Mouse (Mus musculus) heart, embryonic 11.5 days (tissue): Measurements from ENCODE around the gene Mogat2. TPM values are rescaled to one million over a fixed set of nuclear protein-coding genes. Genes with fewer than 3 reads are reported as not detected.

Source experiments
- ATAC-seq: fragments of 200-750 bp; cut with Nextera tagmentation; replicated peaks from 2 replicates; pipeline ENCODE4 v1.8.0; 2017; ENCODE audit warnings: moderate library complexity; ENCODE audit not compliant: insufficient number of reproducible peaks, low FRiP score, low TSS enrichment
- H3K27ac ChIP-seq: fragments of 300-500 bp; sonication (generic); 2 replicates; pipeline ENCODE4 v1.5.1; 2014; ENCODE audit warnings: mild to moderate bottlenecking, low read depth, low read length
- H3K27me3 ChIP-seq: fragments of 300-500 bp; sonication (generic); 2 replicates; pipeline ENCODE4 v1.6.1; 2014; ENCODE audit warnings: mild to moderate bottlenecking, low read length, mixed read lengths; ENCODE audit not compliant: control insufficient read depth, insufficient read depth
- H3K36me3 ChIP-seq: fragments of 300-500 bp; sonication (generic); 2 replicates; pipeline ENCODE4 v1.6.1; 2014; ENCODE audit warnings: mild to moderate bottlenecking, low read length, moderate library complexity, mixed read lengths; ENCODE audit not compliant: control insufficient read depth, insufficient read depth
- H3K4me1 ChIP-seq: fragments of 300-500 bp; sonication (generic); 2 replicates; pipeline ENCODE4 v1.6.1; 2014; ENCODE audit warnings: low read length; ENCODE audit not compliant: control insufficient read depth, insufficient read depth
- H3K4me2 ChIP-seq: fragments of 300-500 bp; sonication (generic); 2 replicates; pipeline ENCODE4 v1.6.1; 2014; ENCODE audit warnings: mild to moderate bottlenecking, moderate library complexity
- H3K4me3 ChIP-seq: fragments of 300-500 bp; sonication (generic); 2 replicates; pipeline ENCODE4 v1.5.1; 2014; ENCODE audit warnings: low read depth, low read length
- H3K9ac ChIP-seq: fragments of 300-500 bp; sonication (generic); 2 replicates; pipeline ENCODE4 v1.6.1; 2014; ENCODE audit warnings: mild to moderate bottlenecking, low read depth, low read length, moderate library complexity
- H3K9me3 ChIP-seq: fragments of 300-500 bp; sonication (generic); replicated peaks from 2 replicates; pipeline ENCODE4 v1.6.1; 2016; ENCODE audit warnings: low read length; ENCODE audit not compliant: control insufficient read depth
- WGBS: fragments of 180-500 bp; shearing (Covaris S2); extraction: QIAGEN DNeasy Blood & Tissue Kit; methylation state at CpG from one replicate; pipeline ENCODE4 v1.1.7; 2014; ENCODE audit not compliant: insufficient replicate concordance; 5-methylcytosine and 5-hydroxymethylcytosine counted together
- polyA plus RNA-seq: library from polyadenylated mRNA; unstranded; fragments of >200 nt; fragmentation: Nextera tagmentation; extraction: Ambion mirVana; gene quantifications from 2 replicates; pipeline ENCODE4 v1.2.1, GENCODE M21; 2014

The Mogat2 gene
- polyA plus RNA-seq, 1 experiment from 2014 or later: 7.1 TPM

- Histone ChIP-seq H3K36me3 (no peaks in the 10 kb centered on the region), H3K4me1 (0 out of 2 replicates have a peak, but pooled peaks cover 5% of the 10 kb centered on the region), H3K9ac (peak overlapping the region; percentile 22; the same call in 1 of the 2 replicates), H3K4me2 (peak overlapping the region; percentile 67), H3K9me3 (no peaks in the 10 kb centered on the region), H3K27ac (no peak overlapping the region), H3K27me3 (peaks cover 18% of the 10 kb centered on the region), H3K4me3 (peak overlapping the region; percentile 45)
- under 1% methylated on average over 41 of the region's 44 CpGs for WGBS
- ATAC-seq: no peak
Measured at GRCm38 (mm10) chr7:99248906-99249581, 10.6 kb upstream of the Mogat2 start.

- H3K4me2 ChIP-seq: no peak overlapping the region
- WGBS: 39% methylated on average over 5 of the region's 5 CpGs
Measured at GRCm38 (mm10) chr7:99248157-99248742, 9.8 kb upstream of the Mogat2 start.

GRCm38 (mm10) chr7:99242097-99242496 is 3.7 kb upstream of the Mogat2 start:
- 89% methylated on average over 11 of the region's 11 CpGs for WGBS
- no peak overlapping the region for H3K9ac ChIP-seq

More at GRCm38 (mm10) chr7:99248157-99248742, 9.8 kb upstream of the Mogat2 start:
- Histone ChIP-seq H3K36me3 (no peaks in the 10 kb centered on the region), H3K4me3 (no peak overlapping the region), H3K27me3 (peaks cover 18% of the 10 kb centered on the region), H3K9me3 (no peaks in the 10 kb centered on the region), H3K9ac (no peak overlapping the region), H3K4me1 (0 out of 2 replicates have a peak, but pooled peaks cover 5% of the 10 kb centered on the region), H3K27ac (no peak overlapping the region)
- no peak for ATAC-seq

GRCm38 (mm10) chr7:99236888-99237660 is 1.3 kb downstream of the Mogat2 start:
- Histone ChIP-seq H3K27ac (no peak overlapping the region), H3K36me3 (no peaks in the 10 kb centered on the region), H3K9me3 (no peaks in the 10 kb centered on the region), H3K4me2 (no peak overlapping the region), H3K4me3 (no peak overlapping the region), H3K27me3 (peaks cover 9% of the 10 kb centered on the region), H3K9ac (0 out of 2 replicates have a peak overlapping the region, but pooled peaks have one; percentile 5), H3K4me1 (peaks cover 19% of the 10 kb centered on the region)
- no peak for ATAC-seq
- WGBS: 33% methylated on average over 8 of the region's 8 CpGs

More at GRCm38 (mm10) chr7:99242097-99242496, 3.7 kb upstream of the Mogat2 start:
- no peak overlapping the region for H3K27ac ChIP-seq
- peaks cover 9% of the 10 kb centered on the region for H3K27me3 ChIP-seq
- H3K4me3 ChIP-seq: no peak overlapping the region
- H3K36me3 ChIP-seq: no peaks in the 10 kb centered on the region
- no peak overlapping the region for H3K4me2 ChIP-seq
- H3K4me1 ChIP-seq: peaks cover 15% of the 10 kb centered on the region
- H3K9me3 ChIP-seq: no peaks in the 10 kb centered on the region
- ATAC-seq: no peak

- Histone ChIP-seq H3K4me2 (no peak overlapping the region), H3K4me3 (no peak overlapping the region), H3K4me1 (peaks cover 19% of the 10 kb centered on the region), H3K36me3 (no peaks in the 10 kb centered on the region), H3K27ac (no peak overlapping the region), H3K9ac (no peak overlapping the region), H3K9me3 (no peaks in the 10 kb centered on the region), H3K27me3 (peaks cover 8% of the 10 kb centered on the region)
- no peak for ATAC-seq
- WGBS: 51% methylated on average over 2 of the region's 2 CpGs
Measured at GRCm38 (mm10) chr7:99235657-99236056, 2.8 kb downstream of the Mogat2 start.

- Histone ChIP-seq H3K9ac (no peak overlapping the region), H3K4me2 (no peak overlapping the region), H3K4me3 (no peak overlapping the region), H3K9me3 (no peaks in the 10 kb centered on the region), H3K27me3 (peaks cover 5% of the 10 kb centered on the region), H3K27ac (no peak overlapping the region), H3K4me1 (peaks cover 19% of the 10 kb centered on the region), H3K36me3 (no peaks in the 10 kb centered on the region)
- ATAC-seq: no peak
- 33% methylated on average over 2 of the region's 2 CpGs for WGBS
Measured at GRCm38 (mm10) chr7:99234916-99235315, 3.5 kb downstream of the Mogat2 start.

GRCm38 (mm10) chr7:99232571-99232970 is 5.8 kb downstream of the Mogat2 start:
- no peak overlapping the region for H3K4me3 ChIP-seq
- peaks cover 9% of the 10 kb centered on the region for H3K4me1 ChIP-seq
- H3K9ac ChIP-seq: no peak overlapping the region
- H3K4me2 ChIP-seq: no peak overlapping the region
- ATAC-seq: no peak
- no peaks in the 10 kb centered on the region for H3K36me3 ChIP-seq
- H3K27ac ChIP-seq: no peak overlapping the region
- H3K27me3 ChIP-seq: no peaks in the 10 kb centered on the region
- WGBS: 64% methylated on average over 6 of the region's 6 CpGs
- H3K9me3 ChIP-seq: no peaks in the 10 kb centered on the region

- no peak for ATAC-seq
- Histone ChIP-seq H3K27ac (no peak overlapping the region), H3K36me3 (no peaks in the 10 kb centered on the region), H3K9me3 (no peaks in the 10 kb centered on the region), H3K4me2 (no peak overlapping the region), H3K4me3 (no peak overlapping the region), H3K4me1 (0 out of 2 replicates have a peak, but pooled peaks cover 3% of the 10 kb centered on the region), H3K9ac (no peak overlapping the region), H3K27me3 (no peaks in the 10 kb centered on the region)
- WGBS: 69% methylated on average over 7 of the region's 7 CpGs
Measured at GRCm38 (mm10) chr7:99230061-99230747, 8.2 kb downstream of the Mogat2 start.
